Mouse (Mus musculus) embryonic facial prominence, embryonic 13.5 days (tissue): ENCODE results near the gene Cyp2d26. TPM values are rescaled to one million over a fixed set of nuclear protein-coding genes. Genes with fewer than 3 reads are reported as not detected.

ENCODE experiments used
- ATAC-seq: fragments of 200-750 bp; cut with Nextera tagmentation; 2 replicates; pipeline ENCODE4 v1.8.0; 2017; ENCODE audit warnings: low read depth; ENCODE audit not compliant: insufficient number of reproducible peaks, insufficient read depth, low FRiP score, low TSS enrichment
- H3K27ac ChIP-seq: fragments of 300-500 bp; sonication (generic); 2 replicates; pipeline ENCODE4 v1.5.1; 2015; ENCODE audit warnings: moderate library complexity, mild to moderate bottlenecking, inconsistent platforms
- H3K27me3 ChIP-seq: fragments of 300-500 bp; sonication (generic); 2 replicates; pipeline ENCODE4 v1.6.1; 2015; ENCODE audit warnings: mild to moderate bottlenecking, inconsistent platforms
- H3K36me3 ChIP-seq: fragments of 300-500 bp; sonication (generic); 2 replicates; pipeline ENCODE4 v1.6.1; 2015; ENCODE audit warnings: mild to moderate bottlenecking, inconsistent platforms
- H3K4me1 ChIP-seq: fragments of 300-500 bp; sonication (generic); 2 replicates; pipeline ENCODE4 v1.6.1; 2015; ENCODE audit warnings: inconsistent platforms
- H3K4me2 ChIP-seq: fragments of 300-500 bp; sonication (generic); 2 replicates; pipeline ENCODE4 v1.6.1; 2015; ENCODE audit warnings: moderate library complexity, mild to moderate bottlenecking, inconsistent platforms
- H3K4me3 ChIP-seq: fragments of 300-500 bp; sonication (generic); 2 replicates; pipeline ENCODE4 v1.5.1; 2015; ENCODE audit warnings: mild to moderate bottlenecking, inconsistent platforms
- H3K9ac ChIP-seq: fragments of 300-500 bp; sonication (generic); 2 replicates; pipeline ENCODE4 v1.6.1; 2015; ENCODE audit warnings: mild to moderate bottlenecking, inconsistent platforms
- H3K9me3 ChIP-seq: fragments of 300-500 bp; sonication (generic); 2 replicates; pipeline ENCODE4 v1.6.1; 2016; ENCODE audit warnings: inconsistent platforms
- WGBS: fragments of 180-500 bp; shearing (Covaris S2); methylation state at CpG from one replicate; pipeline ENCODE4 v1.1.7; 2015; ENCODE audit warnings: mixed read lengths; 5-methylcytosine and 5-hydroxymethylcytosine counted together
- polyA plus RNA-seq: library from polyadenylated mRNA; unstranded; fragments of >200 nt; fragmentation: Nextera tagmentation; extraction: Ambion mirVana; gene quantifications from 2 replicates; pipeline ENCODE4 v1.2.1, GENCODE M21; 2015

Cyp2d26 gene
- polyA plus RNA-seq = 1.0 TPM in 1 of 2 replicates, not detected in the other

GRCm38 (mm10) chr15:82794277-82794676 lies at the start of gene Cyp2d26:
Gene Cyp2d26, minus strand, starts transcription at chr15:82794294.
- WGBS = 86% methylated on average over 5 of the region's 5 CpGs
- Histone ChIP-seq H3K9me3 (no peaks in the 10 kb centered on the region), H3K4me3 (no peak within 1 kb of the TSS), H3K27me3 (no peaks in the 10 kb centered on the region), H3K36me3 (no peaks in the 10 kb centered on the region), H3K4me2 (no peak within 1 kb of the TSS), H3K4me1 (no peaks in the 10 kb centered on the region), H3K27ac (no peak within 1 kb of the TSS), H3K9ac (no peak within 1 kb of the TSS)
- no peak for ATAC-seq

- 93% methylated on average over 3 of the region's 3 CpGs for WGBS
- Histone ChIP-seq H3K4me1 (no peaks in the 10 kb centered on the region), H3K27ac (no peak overlapping the region)
Observed at GRCm38 (mm10) chr15:82839146-82839545, 45.1 kb upstream of the Cyp2d26 start.

GRCm38 (mm10) chr15:82829917-82830316 lies 35.8 kb upstream of the Cyp2d26 start:
- H3K27me3 ChIP-seq = no peaks in the 10 kb centered on the region
- 91% methylated on average over 6 of the region's 6 CpGs for WGBS
- H3K4me1 ChIP-seq = no peaks in the 10 kb centered on the region
- no peak overlapping the region for H3K4me2 ChIP-seq
- ATAC-seq = no peak
- H3K9ac ChIP-seq = no peak overlapping the region
- peaks cover 7% of the 10 kb centered on the region; the same call in 1 of the 2 replicates for H3K36me3 ChIP-seq
- H3K27ac ChIP-seq = no peak overlapping the region
- H3K4me3 ChIP-seq = no peak overlapping the region
- H3K9me3 ChIP-seq = no peaks in the 10 kb centered on the region

More at GRCm38 (mm10) chr15:82839146-82839545, 45.1 kb upstream of the Cyp2d26 start:
- no peak for ATAC-seq
- H3K36me3 ChIP-seq = peaks cover 18% of the 10 kb centered on the region
- H3K9me3 ChIP-seq = no peaks in the 10 kb centered on the region
- H3K9ac ChIP-seq = no peak overlapping the region
- no peak overlapping the region for H3K4me3 ChIP-seq
- H3K27me3 ChIP-seq = no peaks in the 10 kb centered on the region
- H3K4me2 ChIP-seq = no peak overlapping the region

DNA sequence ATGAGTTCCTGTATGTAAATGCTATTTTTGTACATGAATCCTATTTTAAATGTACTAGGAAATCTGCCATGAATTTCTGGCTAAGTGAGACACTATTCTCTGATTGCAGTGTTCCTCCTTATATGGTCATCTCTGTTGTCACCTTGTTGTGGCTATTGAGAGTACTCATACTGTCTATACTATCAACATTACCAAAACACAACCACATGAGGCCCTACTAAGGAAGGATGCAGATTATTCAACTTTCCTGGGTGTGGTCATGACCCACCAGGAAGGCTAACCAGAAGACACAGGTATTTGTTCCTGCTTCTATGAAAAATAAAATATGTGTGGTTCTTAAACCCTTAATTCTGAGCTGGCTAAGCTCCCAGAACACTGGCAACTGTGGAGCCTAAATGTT lies 31.8 kb upstream of the Cyp2d26 start:
- Histone ChIP-seq H3K27ac (no peak overlapping the region), H3K27me3 (no peaks in the 10 kb centered on the region), H3K9me3 (no peaks in the 10 kb centered on the region), H3K9ac (no peak overlapping the region), H3K4me1 (0 out of 2 replicates have a peak, but pooled peaks cover 4% of the 10 kb centered on the region), H3K4me3 (no peak overlapping the region), H3K4me2 (no peak overlapping the region), H3K36me3 (peaks cover 16% of the 10 kb centered on the region)
- no peak for ATAC-seq

- no peak overlapping the region for H3K9ac ChIP-seq
- ATAC-seq = no peak
- WGBS = 70% methylated on average over 3 of the region's 4 CpGs
- no peak overlapping the region for H3K27ac ChIP-seq
- no peak overlapping the region for H3K4me3 ChIP-seq
- no peaks in the 10 kb centered on the region for H3K27me3 ChIP-seq
- 0 out of 2 replicates have a peak, but pooled peaks cover 4% of the 10 kb centered on the region for H3K4me1 ChIP-seq
- H3K36me3 ChIP-seq = peaks cover 31% of the 10 kb centered on the region
- H3K4me2 ChIP-seq = no peak overlapping the region
- H3K9me3 ChIP-seq = no peaks in the 10 kb centered on the region
Observed at GRCm38 (mm10) chr15:82822347-82822746, 28.3 kb upstream of the Cyp2d26 start.

DNA sequence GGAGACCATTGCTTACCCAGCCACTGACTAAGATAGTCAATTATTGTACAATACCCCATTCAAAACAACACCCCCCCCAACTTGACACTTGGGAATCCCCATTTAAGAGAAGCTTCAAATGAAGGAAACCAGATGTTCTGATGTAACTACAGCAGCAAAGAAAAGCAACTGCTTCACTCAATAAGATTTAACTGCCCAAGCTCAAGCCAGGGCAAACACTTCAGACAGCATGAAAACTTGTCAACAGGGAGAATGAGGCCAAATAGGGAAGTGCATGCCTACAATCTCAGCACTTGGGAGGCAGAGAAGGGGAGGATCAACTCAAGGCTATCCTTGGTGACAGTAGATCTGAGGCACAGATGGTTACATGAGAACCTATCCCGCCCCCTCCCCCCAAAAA lies 27.6 kb upstream of the Cyp2d26 start:
- Histone ChIP-seq H3K4me2 (no peak overlapping the region), H3K36me3 (peaks cover 32% of the 10 kb centered on the region), H3K9ac (no peak overlapping the region), H3K4me3 (no peak overlapping the region), H3K9me3 (no peaks in the 10 kb centered on the region), H3K27me3 (no peaks in the 10 kb centered on the region), H3K27ac (no peak overlapping the region), H3K4me1 (0 out of 2 replicates have a peak, but pooled peaks cover 4% of the 10 kb centered on the region)
- WGBS = 74% methylated on average over 1 of the region's 1 CpGs
- ATAC-seq = no peak

DNA sequence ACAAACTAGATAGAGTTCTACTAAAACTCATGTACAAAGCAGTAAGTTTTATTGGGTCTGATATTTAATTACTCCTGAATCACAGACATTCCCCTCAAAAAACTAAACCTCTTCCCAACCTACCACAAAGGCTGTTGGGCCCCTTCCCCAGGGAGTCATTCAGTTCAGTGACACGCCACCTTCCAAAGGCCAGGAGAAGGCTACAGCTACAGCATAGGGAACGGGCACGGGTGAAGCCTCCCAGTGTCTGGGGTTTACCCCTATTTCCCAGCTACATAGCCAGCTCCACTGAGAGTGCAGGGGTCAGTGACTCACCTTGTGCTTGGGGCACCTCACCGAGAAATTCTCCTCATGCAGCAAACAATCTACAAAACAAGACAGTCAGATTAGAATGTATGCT lies 21.2 kb upstream of the Cyp2d26 start:
- Histone ChIP-seq H3K9me3 (no peaks in the 10 kb centered on the region), H3K27me3 (no peaks in the 10 kb centered on the region), H3K9ac (no peak overlapping the region), H3K4me3 (no peak overlapping the region), H3K27ac (no peak overlapping the region), H3K4me2 (no peak overlapping the region), H3K4me1 (no peaks in the 10 kb centered on the region), H3K36me3 (peaks cover 59% of the 10 kb centered on the region)
- ATAC-seq = no peak
- WGBS = 85% methylated on average over 4 of the region's 4 CpGs

- H3K9ac ChIP-seq = no peak overlapping the region
- no peak overlapping the region for H3K27ac ChIP-seq
- ATAC-seq = no peak
- no peak overlapping the region for H3K4me3 ChIP-seq
- H3K36me3 ChIP-seq = peaks cover 64% of the 10 kb centered on the region
- H3K4me1 ChIP-seq = no peaks in the 10 kb centered on the region
- WGBS = 61% methylated on average over 4 of the region's 4 CpGs
- no peaks in the 10 kb centered on the region for H3K9me3 ChIP-seq
- no peak overlapping the region for H3K4me2 ChIP-seq
- no peaks in the 10 kb centered on the region for H3K27me3 ChIP-seq
Observed at GRCm38 (mm10) chr15:82814806-82815205, 20.7 kb upstream of the Cyp2d26 start.

DNA sequence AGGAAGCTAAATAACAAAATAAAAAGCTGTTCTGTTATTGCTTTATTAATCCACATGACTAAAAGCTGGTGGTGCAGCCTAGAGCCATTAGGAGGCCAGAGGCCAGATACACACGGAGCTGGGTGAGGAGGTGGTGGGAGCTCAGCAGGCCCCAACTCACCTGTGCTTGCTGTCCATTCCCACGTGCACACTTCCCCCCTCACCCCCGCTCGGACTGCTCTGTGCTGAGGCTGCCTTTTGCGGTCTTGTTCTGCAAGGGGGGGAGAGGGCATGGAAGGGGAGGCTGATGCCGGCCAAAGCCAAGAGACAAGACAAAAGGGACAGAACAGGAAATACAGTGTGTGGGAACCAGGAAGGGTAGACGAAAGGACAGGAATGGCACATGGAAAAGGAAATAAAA lies 20.2 kb upstream of the Cyp2d26 start:
- Histone ChIP-seq H3K27me3 (no peaks in the 10 kb centered on the region), H3K27ac (no peak overlapping the region), H3K36me3 (peaks cover 69% of the 10 kb centered on the region), H3K4me2 (no peak overlapping the region), H3K9me3 (no peaks in the 10 kb centered on the region), H3K9ac (no peak overlapping the region), H3K4me1 (no peaks in the 10 kb centered on the region), H3K4me3 (no peak overlapping the region)
- WGBS = 89% methylated on average over 7 of the region's 7 CpGs
- ATAC-seq = no peak

DNA sequence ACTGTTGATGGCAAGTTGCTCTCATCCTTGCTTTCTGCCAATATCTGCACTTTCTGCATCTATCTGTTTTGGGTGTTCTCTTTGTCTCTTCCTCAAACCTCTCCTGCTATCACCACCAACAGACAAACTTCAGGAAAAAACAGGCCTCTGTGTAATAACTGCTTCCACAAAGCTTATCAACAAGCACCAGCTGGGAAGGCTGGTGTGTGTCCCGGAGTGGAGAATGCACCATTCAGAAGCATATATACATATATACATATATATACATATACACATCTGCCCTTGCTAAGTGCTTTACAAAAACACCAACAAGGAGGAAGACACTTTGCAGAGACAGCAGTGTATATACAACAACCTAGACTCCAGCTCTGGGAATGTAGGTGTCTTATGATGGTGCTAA lies 16.5 kb upstream of the Cyp2d26 start:
- Histone ChIP-seq H3K9ac (no peak overlapping the region), H3K27me3 (no peaks in the 10 kb centered on the region), H3K27ac (no peak overlapping the region), H3K4me3 (no peak overlapping the region), H3K4me2 (no peak overlapping the region), H3K9me3 (no peaks in the 10 kb centered on the region), H3K4me1 (no peaks in the 10 kb centered on the region), H3K36me3 (peaks cover 48% of the 10 kb centered on the region)
- WGBS = 88% methylated on average over 1 of the region's 1 CpGs
- ATAC-seq = no peak

DNA sequence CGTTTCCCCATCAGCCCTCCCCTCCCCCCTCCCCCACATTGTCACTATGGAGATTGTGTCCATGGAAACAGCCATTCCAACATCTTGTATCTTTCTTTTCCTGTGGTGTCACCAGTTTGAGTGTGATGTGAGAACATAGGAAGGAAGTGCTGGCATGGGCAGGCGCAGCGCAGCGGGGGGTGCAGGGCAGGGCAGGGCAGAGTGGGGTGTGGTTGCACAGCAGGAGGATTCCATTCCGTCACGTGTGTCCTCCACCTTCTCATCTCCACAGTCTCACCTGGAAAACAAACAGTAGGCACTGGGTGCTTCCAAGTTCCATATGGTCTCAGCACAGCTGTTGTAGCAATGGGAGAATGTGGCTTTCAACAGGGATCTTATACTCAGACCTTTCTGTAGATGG lies 15.4 kb upstream of the Cyp2d26 start:
- peaks cover 41% of the 10 kb centered on the region for H3K36me3 ChIP-seq
- no peak overlapping the region for H3K4me3 ChIP-seq
- no peaks in the 10 kb centered on the region for H3K9me3 ChIP-seq
- no peak overlapping the region for H3K27ac ChIP-seq
- WGBS = 83% methylated on average over 6 of the region's 6 CpGs
- no peak for ATAC-seq
- H3K27me3 ChIP-seq = no peaks in the 10 kb centered on the region
- no peak overlapping the region for H3K4me2 ChIP-seq
- H3K9ac ChIP-seq = no peak overlapping the region
- no peaks in the 10 kb centered on the region for H3K4me1 ChIP-seq

GRCm38 (mm10) chr15:82806969-82807763 lies 13.1 kb upstream of the Cyp2d26 start:
- Histone ChIP-seq H3K27me3 (no peaks in the 10 kb centered on the region), H3K9me3 (no peaks in the 10 kb centered on the region), H3K4me1 (no peaks in the 10 kb centered on the region), H3K4me2 (no peak overlapping the region), H3K9ac (no peak overlapping the region), H3K4me3 (no peak overlapping the region), H3K27ac (no peak overlapping the region), H3K36me3 (peaks cover 30% of the 10 kb centered on the region)
- no peak for ATAC-seq
- 81% methylated on average over 5 of the region's 5 CpGs for WGBS
